Mouse (Mus musculus) lung, adult 2 months (tissue): ENCODE results near the gene Tacc2. TPM values are rescaled to one million over a fixed set of nuclear protein-coding genes. Genes with fewer than 3 reads are reported as not detected.

Source experiments
- DNase-seq: peaks from one replicate; pipeline ENCODE4 v3.0.0; 2022
- H3K4me1 ChIP-seq: fragments of 200-500 bp; 2 replicates; pipeline ENCODE4 v1.6.1; 2011; ENCODE audit warnings: low read length; ENCODE audit not compliant: control insufficient read depth, insufficient read depth
- H3K4me3 ChIP-seq: fragments of 200-500 bp; replicated peaks from 2 replicates; pipeline ENCODE3; 2011; ENCODE audit warnings: low read depth, mild to moderate bottlenecking, control low read depth, low read length; ENCODE audit errors: extremely low read depth
- CTCF ChIP-seq: fragments of 200-500 bp; IDR thresholded peaks from 2 replicates; pipeline ENCODE4 v1.5.1; 2011; ENCODE audit warnings: mild to moderate bottlenecking, low read length, control low read depth; ENCODE audit not compliant: insufficient read depth
- POLR2A ChIP-seq: fragments of 200-500 bp; IDR thresholded peaks from 2 replicates; pipeline ENCODE4 v1.6.1; 2011; ENCODE audit warnings: low read depth, mild to moderate bottlenecking, control low read depth, low read length, borderline replicate concordance; ENCODE audit errors: extremely low read depth
- WGBS: fragments of 180-500 bp; shearing (Covaris S2); methylation state at CpG from one replicate; pipeline ENCODE4 v1.1.7; 2018; 5-methylcytosine and 5-hydroxymethylcytosine counted together
- polyA plus RNA-seq: library from polyadenylated mRNA; depleted of rRNA; stranded (reverse); fragments of >200 nt; gene quantifications from 2 replicates; pipeline ENCODE4 v1.2.3, GENCODE M21; 2012

The Tacc2 gene
- polyA plus RNA-seq, 1 experiment, result 74.5 TPM

- TF ChIP-seq CTCF, result no peak
- TF ChIP-seq POLR2A, result no peak
- H3K4me1 ChIP-seq, result no peaks in the 10 kb centered on the region
- DNase-seq, result no peak
- no peak overlapping the region for H3K4me3 ChIP-seq
- 77% methylated on average over 11 of the region's 11 CpGs for WGBS
These were observed 99.8 kb downstream of the Tacc2 start for GRCm38 (mm10) chr7:130676885-130677540.

- 74% methylated on average over 12 of the region's 12 CpGs for WGBS
- no peaks in the 10 kb centered on the region for H3K4me1 ChIP-seq
- no peak overlapping the region for H3K4me3 ChIP-seq
- no peak for DNase-seq
- TF ChIP-seq CTCF (no peak), POLR2A (no peak)
These were observed 100.5 kb downstream of the Tacc2 start for GRCm38 (mm10) chr7:130677541-130678274.

GRCm38 (mm10) chr7:130678414-130678813 lies 101.2 kb downstream of the Tacc2 start:
- no peak for DNase-seq
- 72% methylated on average over 6 of the region's 6 CpGs for WGBS
- TF ChIP-seq CTCF, result no peak
- no peak for TF ChIP-seq POLR2A
- Histone ChIP-seq H3K4me3 (no peak overlapping the region), H3K4me1 (no peaks in the 10 kb centered on the region)

- no peak for TF ChIP-seq POLR2A
- no peak for TF ChIP-seq CTCF
- no peaks in the 10 kb centered on the region for H3K4me1 ChIP-seq
- 54% methylated on average over 4 of the region's 4 CpGs for WGBS
- H3K4me3 ChIP-seq, result no peak overlapping the region
- no peak for DNase-seq
These were observed 104.6 kb downstream of the Tacc2 start for GRCm38 (mm10) chr7:130681798-130682197.

GRCm38 (mm10) chr7:130688601-130689000 lies 111.4 kb downstream of the Tacc2 start:
- Histone ChIP-seq H3K4me3 (no peak overlapping the region), H3K4me1 (0 out of 2 replicates have a peak, but pooled peaks cover 5% of the 10 kb centered on the region)
- 86% methylated on average over 4 of the region's 4 CpGs for WGBS
- TF ChIP-seq CTCF, result no peak
- TF ChIP-seq POLR2A, result no peak
- no peak for DNase-seq

GRCm38 (mm10) chr7:130690869-130691268 lies 113.6 kb downstream of the Tacc2 start:
- H3K4me1 ChIP-seq, result 0 out of 2 replicates have a peak, but pooled peaks cover 5% of the 10 kb centered on the region
- no peak overlapping the region for H3K4me3 ChIP-seq
- TF ChIP-seq POLR2A (no peak), CTCF (no peak)
- 61% methylated on average over 6 of the region's 6 CpGs for WGBS
- DNase-seq, result no peak

GRCm38 (mm10) chr7:130691931-130692330 lies 114.7 kb downstream of the Tacc2 start:
- WGBS, result 43% methylated on average over 2 of the region's 2 CpGs
- DNase-seq, result no peak
- Histone ChIP-seq H3K4me1 (0 out of 2 replicates have a peak, but pooled peaks cover 6% of the 10 kb centered on the region), H3K4me3 (no peak overlapping the region)
- TF ChIP-seq CTCF (no peak), POLR2A (no peak)

- no peak for TF ChIP-seq POLR2A
- no peak for TF ChIP-seq CTCF
- Histone ChIP-seq H3K4me1 (0 out of 2 replicates have a peak, but pooled peaks cover 7% of the 10 kb centered on the region), H3K4me3 (peak overlapping the region; percentile 0)
- 5% methylated on average over 38 of the region's 39 CpGs for whole genome bisulfite sequencing
- no peak for DNase-seq
These were observed 115.2 kb downstream of the Tacc2 start for GRCm38 (mm10) chr7:130692392-130692942.

GRCm38 (mm10) chr7:130692943-130693799 lies 115.9 kb downstream of the Tacc2 start:
- 0 out of 2 replicates have a peak, but pooled peaks cover 7% of the 10 kb centered on the region for H3K4me1 ChIP-seq
- 29% methylated on average over 19 of the region's 19 CpGs for WGBS
- TF ChIP-seq CTCF, result no peak
- no peak for TF ChIP-seq POLR2A
- no peak overlapping the region for H3K4me3 ChIP-seq
- DNase-seq, result no peak
